8 mouse cellular contexts compared by ENCODE assay signal in genomic region chr16:10280286-10280951, GRCm38 (mm10). TPM values are rescaled to one million over a fixed set of nuclear protein-coding genes. Genes with fewer than 3 reads are reported as not detected.
DNase-seq lines count a peak whose midpoint lies in the region; TF ChIP-seq lines count a peak whose summit lies in the region.
"Had no signal": no experiment of that assay in that cellular context is flagged by ENCODE, and none has a peak within 500 bp of the region (broad histone marks: within the 10 kb centered on the region; RNA-seq: fewer than 3 reads in every experiment).

No protein-coding gene starts in this region.

- H3K27ac ChIP-seq in bone marrow, adult 2 months (ENCODE audit: control insufficient read depth, insufficient read depth, low read depth, low read length, poor library complexity) = no peak overlapping the region
- H3K27ac ChIP-seq in embryonic fibroblast, embryonic 13.5 days (ENCODE audit: insufficient read depth, low read length) = no peak overlapping the region
- H3K27ac ChIP-seq: midbrain, embryonic 12.5 days had no signal

- H3K4me1 ChIP-seq in bone marrow, adult 2 months (ENCODE audit: control insufficient read depth, insufficient read depth, low read length) = no peaks in the 10 kb centered on the region
- no peaks in the 10 kb centered on the region; the same call in 1 of the 2 replicates for H3K4me1 ChIP-seq in embryonic fibroblast, embryonic 13.5 days (ENCODE audit: control insufficient read depth, insufficient read depth, low read length)
- H3K4me1 ChIP-seq: midbrain, embryonic 12.5 days had no signal

- H3K4me3 ChIP-seq in bone marrow, adult 2 months (replicated peaks; ENCODE audit: control insufficient read depth, low read depth, low read length) = no peak overlapping the region
- H3K4me3 ChIP-seq in embryonic fibroblast, embryonic 13.5 days (ENCODE audit: insufficient read depth, low read length) = no peak overlapping the region
- H3K4me3 ChIP-seq: midbrain, embryonic 12.5 days had no signal

- TF ChIP-seq CTCF in bone marrow, adult 2 months (IDR thresholded peaks at IDR 0.05; ENCODE audit: control insufficient read depth, insufficient read depth, low read length) = peak; percentile 60
- TF ChIP-seq CTCF in embryonic fibroblast, embryonic 13.5 days (IDR thresholded peaks at IDR 0.05; ENCODE audit: borderline replicate concordance, insufficient read depth, low read length) = peak; percentile 45; the same call in 1 of the 2 replicates

- intact Hi-C loops in heart, postnatal 36 days (cut with DNase I) = loop anchor here (1.0 to 5.0 kb wide), 2 partner anchors 47 to 115 kb away; partner anchors contain the start of gene Tekt5

- DNase-seq in MEL-GATA-1-ER (ENCODE audit: extremely low read depth, low read depth) = peak; percentile 19
- peak; percentile 81 to 85 for DNase-seq in heart, postnatal 36 days
- DNase-seq in layer of hippocampus, adult 9-11 months = peak; percentile 77
- DNase-seq in lung, postnatal 36 days = peak; percentile 92
- DNase-seq in spleen, postnatal 10 days (ENCODE audit: low spot score in 2 of 2) = peak; percentile 31 to 77

- TF ChIP-seq POLR2A in bone marrow, adult 2 months (IDR thresholded peaks at IDR 0.05; ENCODE audit: borderline replicate concordance, control insufficient read depth, low read depth, low read length) = no peak
- no peak for TF ChIP-seq POLR2A in embryonic fibroblast, embryonic 13.5 days (IDR thresholded peaks at IDR 0.05; ENCODE audit: low read depth, low read length)

- 41% methylated on average over 12 of the region's 12 CpGs for WGBS in bone marrow, adult 2 months

RNA-seq across cellular contexts. Expression of gene Emp2, which starts 33.3 kb away (rescaled TPM):
- polyA plus RNA-seq in bone marrow, adult 2 months (2011; ENCODE audit: insufficient read depth, insufficient read length, low replicate concordance, missing spikeins) = 1.6 and 2.5 TPM in 2 replicates
- polyA plus RNA-seq in embryonic fibroblast, embryonic 13.5 days (2011; ENCODE audit: insufficient read length, low read depth, missing spikeins) = 127 TPM in 2 replicates
- 10 to 100 TPM; 42.0 to 49.2 TPM for total RNA-seq in heart, postnatal 36 days (2021)

Comparison
In these comparisons a context has a peak if more than half of its experiments do, and no peak if none do; other contexts are left out.
1. DNase-seq: peak in every context shown above with its lines; median percentile 92 in lung, postnatal 36 days; 83 in heart, postnatal 36 days; 77 in layer of hippocampus, adult 9-11 months; 54 in spleen, postnatal 10 days; 19 in MEL-GATA-1-ER.
2. RNA of gene Emp2, which starts 33.3 kb away (polyA plus RNA-seq): 127 TPM in embryonic fibroblast, embryonic 13.5 days; 1.6 to 2.5 TPM in bone marrow, adult 2 months; every median in the first group is over 10 times any median in the second.